Mouse (Mus musculus) urinary bladder, adult 2 months (tissue): ENCODE data around the gene Magi2. TPM values are rescaled to one million over a fixed set of nuclear protein-coding genes. Genes with fewer than 3 reads are reported as not detected.

Experiments
- DNase-seq: peaks from one replicate; pipeline ENCODE4 v3.0.0; 2022; ENCODE audit warnings: low spot score
- polyA plus RNA-seq: library from polyadenylated mRNA; depleted of rRNA; stranded (reverse); fragments of >200 nt; gene quantifications from 2 replicates; pipeline ENCODE4 v1.2.3, GENCODE M21; 2012

Gene Magi2
- polyA plus RNA-seq, 1 experiment, result 1.8 TPM

DNA sequence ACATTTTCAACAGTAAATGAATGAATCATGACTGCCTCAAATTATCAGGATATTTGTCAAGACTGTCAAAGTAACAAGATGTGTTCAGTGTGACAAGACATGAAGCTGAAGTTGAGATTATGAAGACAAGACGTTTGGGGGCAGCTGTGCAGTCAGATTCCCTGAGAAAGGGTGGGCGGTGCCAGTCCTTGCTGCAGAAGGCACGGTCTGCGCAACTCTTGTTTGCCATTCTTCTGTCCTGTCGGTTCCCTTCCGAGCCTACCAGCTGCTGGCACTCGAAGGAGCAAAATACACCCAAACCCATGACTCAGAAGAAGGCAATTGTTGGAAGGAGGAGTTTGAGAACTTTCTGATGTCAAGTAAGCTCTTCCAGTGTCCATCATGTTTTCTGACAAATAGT, 852.1 kb downstream of the Magi2 start:
- no peak for DNase-seq

DNA sequence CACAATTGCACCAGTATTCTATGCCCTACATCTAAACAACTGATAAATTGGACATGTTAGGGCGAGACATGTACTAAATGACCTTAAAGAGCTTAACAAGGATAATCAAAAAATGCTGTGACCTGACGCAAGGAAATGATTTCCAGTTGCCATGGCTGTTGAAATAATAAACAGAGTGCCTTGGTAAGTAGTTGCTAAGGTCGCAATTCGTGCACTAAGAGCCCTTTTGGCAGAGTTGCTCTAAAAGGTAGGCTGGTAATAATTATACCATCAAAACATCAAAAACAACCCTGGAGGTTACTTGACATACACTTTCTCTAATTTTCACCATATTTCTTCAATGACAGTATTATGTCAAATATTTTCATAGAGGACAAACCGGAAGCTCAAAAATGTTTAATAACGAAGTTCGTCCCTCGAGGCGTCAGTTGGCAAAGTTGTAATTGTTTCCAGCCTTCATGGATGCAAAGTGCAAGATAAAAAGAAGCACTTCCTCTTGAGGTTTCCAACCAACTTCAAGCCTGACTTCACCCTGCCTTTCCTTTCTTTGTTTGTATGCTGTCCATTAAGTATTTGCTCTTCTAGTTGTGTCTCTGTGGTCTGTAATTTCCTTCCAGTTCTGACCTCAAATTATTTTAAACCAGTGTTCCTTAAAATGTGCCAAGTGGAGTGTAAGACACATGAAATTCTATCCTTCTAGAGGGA, 853.9 kb downstream of the Magi2 start:
- no peak for DNase-seq

- no peak for DNase-seq
These were observed 855.5 kb downstream of the Magi2 start for GRCm38 (mm10) chr5:20082368-20082767.

DNA sequence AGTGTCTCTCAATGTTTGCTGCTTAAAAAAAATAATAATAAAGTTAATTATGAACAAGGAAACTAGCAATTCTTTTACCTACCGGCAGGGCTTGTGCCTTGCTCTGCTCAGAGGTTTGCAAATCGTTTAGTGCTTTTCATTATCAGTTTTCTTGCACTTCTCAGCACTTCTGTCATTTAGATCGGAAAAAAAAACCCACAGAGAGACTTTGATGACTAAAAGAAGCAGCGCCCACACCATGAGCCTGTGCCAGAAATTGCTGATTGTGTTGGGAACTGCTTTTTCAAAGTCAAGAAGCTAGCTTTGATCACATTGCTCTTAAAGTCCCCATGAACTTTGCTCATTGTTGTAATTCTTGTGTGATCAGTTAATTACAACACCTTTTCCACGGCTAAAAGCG, 860.2 kb downstream of the Magi2 start:
- no peak for DNase-seq

- DNase-seq, result no peak
These were observed 877.0 kb downstream of the Magi2 start for GRCm38 (mm10) chr5:20103869-20104268.

- DNase-seq, result no peak
These were observed 877.7 kb downstream of the Magi2 start for GRCm38 (mm10) chr5:20104496-20104895.

DNA sequence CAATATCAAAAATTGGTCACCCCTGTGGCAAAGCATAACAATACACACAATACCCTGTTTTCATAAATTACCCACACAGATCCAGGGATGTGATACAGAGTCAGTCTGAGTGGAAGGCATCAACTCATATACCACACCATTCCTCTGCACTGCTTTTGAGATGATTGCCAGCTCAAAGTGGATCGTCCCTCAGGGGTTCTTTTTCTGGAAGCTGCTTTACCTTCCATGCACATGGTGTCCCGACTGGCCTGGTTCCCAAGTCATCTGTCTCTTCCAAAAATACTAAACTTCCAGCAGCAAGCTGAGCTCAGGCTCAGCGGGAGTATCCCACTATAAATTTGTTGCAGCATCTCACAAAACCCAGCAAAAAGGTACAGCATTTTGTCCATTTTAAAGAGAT, 882.7 kb downstream of the Magi2 start:
- no peak for DNase-seq

DNA sequence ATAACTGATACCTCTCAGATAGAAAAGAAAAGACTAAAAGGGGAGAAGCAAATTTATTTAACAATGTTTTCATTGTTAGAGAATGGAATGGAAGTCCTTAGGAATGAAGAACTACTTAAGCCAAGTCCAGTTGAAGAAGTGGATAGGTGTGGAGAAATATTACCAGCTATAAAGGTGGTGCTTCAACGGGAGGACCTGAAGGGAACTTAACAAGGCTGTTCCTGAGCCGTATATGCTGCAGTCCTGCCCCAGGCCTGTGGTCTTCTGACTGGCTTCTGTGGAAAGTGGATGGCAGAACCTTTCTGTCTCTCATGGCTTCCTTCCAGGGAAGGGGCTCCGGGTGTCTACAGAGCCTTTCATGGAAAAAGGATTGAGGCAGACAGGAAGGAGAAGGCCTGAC, 890.3 kb downstream of the Magi2 start:
- DNase-seq, result no peak

GRCm38 (mm10) chr5:20140235-20140634, 913.4 kb downstream of the Magi2 start:
- DNase-seq, result no peak

DNA sequence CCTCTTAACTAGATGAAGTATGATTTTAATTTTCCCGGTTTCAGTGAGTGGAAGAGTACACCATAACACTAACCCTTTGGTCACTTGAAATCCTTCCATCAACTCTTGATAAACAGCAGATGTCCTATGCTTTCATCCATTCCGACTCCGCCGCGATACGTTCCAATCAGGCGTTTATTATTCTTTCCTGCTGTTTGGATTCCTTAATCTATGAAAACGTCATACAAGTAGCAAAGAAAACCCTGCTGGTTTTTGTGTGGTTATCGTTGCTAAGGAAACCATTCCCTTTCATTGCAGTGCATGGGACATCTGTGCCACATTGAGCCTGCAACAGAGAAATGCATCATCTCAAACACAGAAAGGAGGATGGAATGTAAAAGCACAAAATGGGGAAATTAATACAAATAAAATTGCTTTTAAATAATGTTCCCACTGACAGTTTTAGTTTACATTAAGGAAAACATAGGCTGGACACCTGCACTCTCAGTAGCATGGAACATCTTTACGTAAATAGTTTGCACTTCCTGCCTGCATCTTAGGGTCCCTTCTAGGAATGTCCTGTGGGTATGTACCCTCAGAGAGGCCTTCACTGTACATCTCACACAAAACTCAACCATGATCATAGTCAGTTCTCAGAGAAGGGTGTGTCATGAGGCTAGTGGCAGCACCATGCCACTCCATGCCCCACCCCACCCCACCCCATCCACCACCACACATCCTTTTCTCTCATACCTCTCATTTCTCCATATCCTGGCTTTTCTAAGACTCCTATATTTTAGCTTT, 914.0 kb downstream of the Magi2 start:
- no peak for DNase-seq

DNA sequence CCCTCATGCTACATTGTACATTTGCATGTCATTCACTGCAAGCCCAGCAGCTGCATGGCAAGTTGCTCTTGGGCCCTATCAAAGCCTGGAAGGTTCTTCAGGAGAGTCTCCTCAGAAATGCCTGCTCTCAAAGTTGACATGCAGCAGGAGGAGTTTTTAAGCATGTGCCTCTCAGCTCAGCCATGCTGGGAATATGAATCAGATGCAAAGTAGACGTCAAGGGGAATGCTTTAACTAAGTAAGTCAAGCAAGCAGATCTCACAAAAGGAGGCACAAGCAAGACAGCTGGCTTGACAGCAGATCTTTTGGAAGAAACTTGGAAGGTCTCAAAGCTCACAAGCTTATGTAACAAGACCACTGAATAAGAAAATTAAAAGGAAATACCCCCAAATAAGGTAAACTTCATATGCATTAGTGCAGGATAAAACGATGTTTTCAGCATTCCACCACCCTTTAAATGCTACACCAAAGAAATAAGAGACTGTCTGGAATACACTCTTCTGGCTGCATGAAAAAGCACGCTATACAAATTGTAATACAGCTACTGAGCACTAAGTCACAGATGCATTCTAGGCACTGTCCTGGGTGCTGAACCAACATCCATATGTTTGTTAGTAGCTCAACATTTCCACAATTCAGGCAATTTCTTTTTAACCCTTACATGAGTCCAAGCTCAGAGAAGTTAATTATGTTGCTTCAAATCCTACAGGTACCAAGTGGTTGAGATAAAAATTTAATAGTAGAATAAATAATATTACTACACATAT, 926.7 kb downstream of the Magi2 start:
- DNase-seq, result no peak

DNA sequence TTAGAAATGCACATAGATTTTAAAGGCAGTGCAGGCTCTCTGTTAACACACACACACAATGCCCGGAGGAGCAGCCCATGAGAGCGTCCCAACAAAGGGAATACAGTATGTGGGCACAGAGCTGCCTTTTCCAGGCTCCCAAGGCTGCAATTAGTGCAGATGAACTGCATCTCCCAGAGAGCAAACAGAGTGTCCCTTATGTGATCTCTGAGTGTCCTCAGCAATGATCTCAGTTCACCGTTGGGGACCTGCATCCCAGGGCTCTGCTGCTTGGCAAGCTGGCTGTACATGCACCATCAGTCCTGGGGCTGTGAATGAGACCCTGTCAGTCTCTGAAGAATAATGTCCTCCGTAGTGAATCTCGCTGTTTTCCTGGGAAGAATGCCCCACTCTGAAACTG, 969.9 kb downstream of the Magi2 start:
- no peak for DNase-seq

DNA sequence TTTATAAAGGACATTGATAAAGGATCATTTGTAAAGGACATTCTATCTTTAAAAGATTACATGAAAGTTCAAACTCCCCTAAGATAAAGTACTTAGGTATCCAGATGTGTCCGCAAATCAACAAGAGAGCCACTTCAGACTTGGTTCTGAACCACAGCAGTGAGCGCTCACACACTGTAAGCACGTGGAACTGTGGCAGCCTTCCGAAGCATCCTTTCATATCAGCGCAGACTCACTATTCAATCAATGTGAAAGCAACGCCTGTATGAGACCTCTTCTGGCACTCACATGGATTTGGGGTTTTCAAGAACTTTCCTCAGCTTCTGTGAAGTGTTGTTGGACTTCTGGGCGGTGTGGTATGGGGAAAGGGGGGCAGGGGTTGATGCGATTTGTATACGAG, 970.6 kb downstream of the Magi2 start:
- no peak for DNase-seq

GRCm38 (mm10) chr5:20201348-20201747, 974.5 kb downstream of the Magi2 start:
- DNase-seq, result no peak

DNA sequence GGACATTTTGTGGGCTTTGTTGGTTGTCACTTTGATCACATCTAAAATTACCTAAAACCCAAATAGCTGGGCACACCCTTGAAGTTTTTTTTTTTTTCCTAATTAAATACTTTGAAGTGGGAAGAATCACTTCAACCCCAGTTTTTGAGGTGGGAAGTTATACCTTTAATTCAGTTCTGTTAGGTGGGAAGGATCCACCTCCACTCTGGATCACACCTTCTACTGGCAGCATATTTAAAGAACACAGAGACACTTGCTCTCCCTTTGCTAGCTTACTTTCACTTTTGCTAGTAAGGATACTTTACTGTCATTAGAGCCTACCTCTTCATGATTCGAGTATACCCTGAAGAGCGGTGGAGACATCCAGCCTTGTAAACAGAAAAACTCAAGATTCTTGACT, 981.3 kb downstream of the Magi2 start:
- no peak for DNase-seq

DNA sequence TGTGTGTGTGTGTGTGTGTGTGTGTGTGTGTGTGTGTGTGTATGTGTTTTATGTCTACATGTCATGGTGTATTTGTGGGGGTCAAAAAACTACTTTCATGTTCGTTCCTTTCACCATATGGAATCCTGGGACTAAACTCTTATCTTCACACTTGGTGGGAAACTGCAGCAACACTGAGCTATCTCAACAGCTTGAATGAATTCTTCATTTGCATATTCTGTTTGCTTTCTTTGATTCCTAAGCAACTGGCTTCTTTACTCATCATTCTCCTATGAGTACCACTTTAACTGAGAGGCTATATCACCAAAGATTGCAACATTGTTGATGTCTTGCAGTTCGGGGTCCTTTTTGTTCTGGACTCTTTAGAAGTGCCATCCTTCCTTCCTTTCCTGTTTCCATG, 986.5 kb downstream of the Magi2 start:
- no peak for DNase-seq

DNA sequence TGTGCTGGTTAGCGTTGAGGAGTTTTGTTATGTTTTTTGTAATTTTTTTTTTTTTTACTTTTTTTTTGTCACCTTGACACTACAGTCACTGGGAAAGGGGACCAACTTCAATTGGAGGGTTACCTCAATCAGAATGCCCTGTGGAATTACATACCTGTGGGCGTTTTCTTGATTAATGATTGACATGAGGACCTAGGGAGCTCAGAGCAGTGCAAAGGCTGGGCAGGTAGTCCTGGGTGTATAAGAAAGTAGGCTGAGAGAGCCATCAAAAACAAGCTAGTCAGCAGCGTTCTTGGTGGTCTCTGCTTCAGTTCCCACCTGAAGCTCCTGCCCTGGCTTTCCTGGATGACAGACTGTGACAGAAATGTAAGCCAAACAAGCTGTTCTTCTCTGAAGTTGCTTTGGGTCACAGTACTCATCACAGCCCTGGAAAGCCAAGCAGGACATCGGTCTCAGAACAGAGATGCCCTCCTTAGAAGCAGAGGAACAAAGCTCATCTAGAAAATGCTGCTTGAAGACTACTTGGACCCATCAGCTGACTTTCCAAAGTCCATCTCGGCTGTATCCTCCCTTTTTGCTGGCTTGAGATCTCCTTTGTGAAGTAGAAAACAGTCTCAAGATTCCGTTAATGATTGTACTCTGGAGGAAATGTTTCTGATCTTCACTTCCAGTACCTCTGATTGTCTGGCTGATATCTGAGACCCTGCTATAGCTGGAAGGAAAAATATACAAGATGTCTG, 999.8 kb downstream of the Magi2 start:
- DNase-seq, result no peak

GRCm38 (mm10) chr5:20227912-20228762, 1001.3 kb downstream of the Magi2 start:
- no peak for DNase-seq

DNA sequence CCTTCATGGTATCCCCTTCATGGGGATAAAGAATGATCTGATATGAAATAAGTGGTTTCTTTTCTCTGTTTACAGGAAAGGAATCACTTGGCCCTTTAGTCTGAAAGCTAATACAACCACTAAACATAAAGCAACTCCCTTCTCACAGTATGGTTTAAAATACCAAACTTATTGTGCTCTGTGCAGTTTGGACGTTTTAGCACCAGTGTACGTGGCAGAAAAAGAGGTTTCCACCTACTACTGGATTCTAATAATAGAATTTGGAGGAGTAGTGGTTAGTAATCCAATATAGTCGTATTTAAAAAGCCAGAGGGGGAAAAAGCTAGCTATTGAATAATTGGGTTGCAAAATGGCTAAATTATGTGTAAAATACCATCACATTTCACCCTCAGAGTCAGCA, 1005.1 kb downstream of the Magi2 start:
- no peak for DNase-seq

- no peak for DNase-seq
These were observed 1014.7 kb downstream of the Magi2 start for GRCm38 (mm10) chr5:20241523-20241922.

DNA sequence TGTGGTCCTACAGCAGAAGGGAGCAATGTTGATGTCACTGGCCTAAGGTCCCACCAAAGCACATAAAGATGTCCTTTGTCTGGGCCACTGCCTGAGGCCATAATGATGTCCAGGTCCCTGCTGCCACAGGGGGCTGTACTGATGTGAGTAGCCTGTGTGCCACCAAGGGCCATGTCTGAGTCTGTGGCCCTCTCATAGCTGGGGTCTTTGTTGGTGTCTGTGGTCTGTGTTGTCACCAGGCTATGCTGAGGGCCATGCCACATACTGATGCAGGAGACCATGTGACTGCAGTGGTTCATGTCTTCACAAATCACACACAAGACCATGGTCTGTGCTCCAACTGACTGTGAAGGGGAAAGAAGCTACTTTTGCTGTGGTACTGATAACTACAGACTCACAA, 1015.7 kb downstream of the Magi2 start:
- no peak for DNase-seq
